Mouse (Mus musculus): ENCODE results near the gene Espn. TPM values are rescaled to one million over a fixed set of nuclear protein-coding genes. Genes with fewer than 3 reads are reported as not detected.

Gene Espn
- polyA plus RNA-seq, 1 experiment from 2014 or later, result 1.6 TPM

GRCm38 (mm10) chr4:152151451-152151965 is 663 bp downstream of the Espn start:
- Histone ChIP-seq H3K4me2 (ENCODE audit: low read depth, severe bottlenecking) (peak overlapping the region; percentile 69), H3K27ac (replicated peaks; ENCODE audit: low read depth, low read length) (no peak overlapping the region), H3K36me3 (ENCODE audit: control insufficient read depth, insufficient read depth, low read length) (no peaks in the 10 kb centered on the region), H3K4me3 (ENCODE audit: low read depth, low read length) (peak overlapping the region; percentile 38), H3K4me1 (ENCODE audit: control insufficient read depth, insufficient read depth, low read length) (0 out of 2 replicates have a peak, but pooled peaks cover 4% of the 10 kb centered on the region), H3K9ac (ENCODE audit: low read length) (no peak overlapping the region), H3K9me3 (ENCODE audit: control insufficient read depth, low read length) (no peaks in the 10 kb centered on the region), H3K27me3 (ENCODE audit: control insufficient read depth, insufficient read depth, low read length) (peaks cover 40% of the 10 kb centered on the region)
- ATAC-seq (ENCODE audit: insufficient number of reproducible peaks, low FRiP score, low TSS enrichment, low read depth) (no peak), DNase-seq (ENCODE audit: low spot score) (no peak)
- WGBS, result 15% methylated on average over 7 of the region's 7 CpGs

- no peak overlapping the region for H3K9ac ChIP-seq (ENCODE audit: low read length)
- WGBS, result 72% methylated on average over 4 of the region's 4 CpGs
- DNase-seq (ENCODE audit: low spot score) (no peak), ATAC-seq (ENCODE audit: insufficient number of reproducible peaks, low FRiP score, low TSS enrichment, low read depth) (no peak)
- no peak overlapping the region for H3K4me2 ChIP-seq (ENCODE audit: low read depth, severe bottlenecking)
- H3K27ac ChIP-seq (replicated peaks; ENCODE audit: low read depth, low read length), result no peak overlapping the region
- H3K36me3 ChIP-seq (ENCODE audit: control insufficient read depth, insufficient read depth, low read length), result no peaks in the 10 kb centered on the region
- no peak overlapping the region for H3K4me3 ChIP-seq (ENCODE audit: low read depth, low read length)
- 0 out of 2 replicates have a peak, but pooled peaks cover 4% of the 10 kb centered on the region for H3K4me1 ChIP-seq (ENCODE audit: control insufficient read depth, insufficient read depth, low read length)
- H3K9me3 ChIP-seq (ENCODE audit: control insufficient read depth, low read length), result no peaks in the 10 kb centered on the region
- H3K27me3 ChIP-seq (ENCODE audit: control insufficient read depth, insufficient read depth, low read length), result peaks cover 40% of the 10 kb centered on the region
Observed at GRCm38 (mm10) chr4:152150546-152150945, 1.6 kb downstream of the Espn start.

GRCm38 (mm10) chr4:152146033-152146827 is 5.9 kb downstream of the Espn start:
- no peak overlapping the region for H3K9ac ChIP-seq (ENCODE audit: low read length)
- H3K27ac ChIP-seq (replicated peaks; ENCODE audit: low read depth, low read length), result no peak overlapping the region
- ATAC-seq (ENCODE audit: insufficient number of reproducible peaks, low FRiP score, low TSS enrichment, low read depth) (no peak), DNase-seq (ENCODE audit: low spot score) (no peak)
- peaks cover 19% of the 10 kb centered on the region for H3K27me3 ChIP-seq (ENCODE audit: control insufficient read depth, insufficient read depth, low read length)
- H3K4me3 ChIP-seq (ENCODE audit: low read depth, low read length), result no peak overlapping the region
- H3K36me3 ChIP-seq (ENCODE audit: control insufficient read depth, insufficient read depth, low read length), result no peaks in the 10 kb centered on the region
- no peaks in the 10 kb centered on the region for H3K9me3 ChIP-seq (ENCODE audit: control insufficient read depth, low read length)
- no peaks in the 10 kb centered on the region for H3K4me1 ChIP-seq (ENCODE audit: control insufficient read depth, insufficient read depth, low read length)
- H3K4me2 ChIP-seq (ENCODE audit: low read depth, severe bottlenecking), result no peak overlapping the region
- 52% methylated on average over 11 of the region's 11 CpGs for WGBS

GRCm38 (mm10) chr4:152145473-152145872 is 6.7 kb downstream of the Espn start:
- H3K9me3 ChIP-seq (ENCODE audit: control insufficient read depth, low read length), result no peaks in the 10 kb centered on the region
- ATAC-seq (ENCODE audit: insufficient number of reproducible peaks, low FRiP score, low TSS enrichment, low read depth) (no peak), DNase-seq (ENCODE audit: low spot score) (no peak)
- H3K36me3 ChIP-seq (ENCODE audit: control insufficient read depth, insufficient read depth, low read length), result no peaks in the 10 kb centered on the region
- H3K27ac ChIP-seq (replicated peaks; ENCODE audit: low read depth, low read length), result no peak overlapping the region
- peaks cover 14% of the 10 kb centered on the region for H3K27me3 ChIP-seq (ENCODE audit: control insufficient read depth, insufficient read depth, low read length)
- H3K9ac ChIP-seq (ENCODE audit: low read length), result no peak overlapping the region
- no peaks in the 10 kb centered on the region for H3K4me1 ChIP-seq (ENCODE audit: control insufficient read depth, insufficient read depth, low read length)
- no peak overlapping the region for H3K4me3 ChIP-seq (ENCODE audit: low read depth, low read length)
- H3K4me2 ChIP-seq (ENCODE audit: low read depth, severe bottlenecking), result no peak overlapping the region
- WGBS, result 72% methylated on average over 10 of the region's 10 CpGs

- no peaks in the 10 kb centered on the region for H3K36me3 ChIP-seq (ENCODE audit: control insufficient read depth, insufficient read depth, low read length)
- DNase-seq (ENCODE audit: low spot score), result no peak
- no peak for ATAC-seq (ENCODE audit: insufficient number of reproducible peaks, low FRiP score, low TSS enrichment, low read depth)
- H3K9ac ChIP-seq (ENCODE audit: low read length), result no peak overlapping the region
- peaks cover 8% of the 10 kb centered on the region; the same call in 1 of the 2 replicates for H3K27me3 ChIP-seq (ENCODE audit: control insufficient read depth, insufficient read depth, low read length)
- H3K9me3 ChIP-seq (ENCODE audit: control insufficient read depth, low read length), result no peaks in the 10 kb centered on the region
- H3K4me3 ChIP-seq (ENCODE audit: low read depth, low read length), result no peak overlapping the region
- no peak overlapping the region for H3K4me2 ChIP-seq (ENCODE audit: low read depth, severe bottlenecking)
- no peak overlapping the region for H3K27ac ChIP-seq (replicated peaks; ENCODE audit: low read depth, low read length)
- 28% methylated on average over 1 of the region's 1 CpGs for WGBS
- no peaks in the 10 kb centered on the region for H3K4me1 ChIP-seq (ENCODE audit: control insufficient read depth, insufficient read depth, low read length)
Observed at GRCm38 (mm10) chr4:152143632-152144031, 8.5 kb downstream of the Espn start.

- no peaks in the 10 kb centered on the region for H3K36me3 ChIP-seq (ENCODE audit: control insufficient read depth, insufficient read depth, low read length)
- DNase-seq (ENCODE audit: low spot score), result no peak
- no peak for ATAC-seq (ENCODE audit: insufficient number of reproducible peaks, low FRiP score, low TSS enrichment, low read depth)
- H3K9ac ChIP-seq (ENCODE audit: low read length), result no peak overlapping the region
- no peaks in the 10 kb centered on the region for H3K9me3 ChIP-seq (ENCODE audit: control insufficient read depth, low read length)
- no peak overlapping the region for H3K4me2 ChIP-seq (ENCODE audit: low read depth, severe bottlenecking)
- no peaks in the 10 kb centered on the region for H3K4me1 ChIP-seq (ENCODE audit: control insufficient read depth, insufficient read depth, low read length)
- no peak overlapping the region for H3K27ac ChIP-seq (replicated peaks; ENCODE audit: low read depth, low read length)
- WGBS, result 72% methylated on average over 8 of the region's 8 CpGs
- no peak overlapping the region for H3K4me3 ChIP-seq (ENCODE audit: low read depth, low read length)
- H3K27me3 ChIP-seq (ENCODE audit: control insufficient read depth, insufficient read depth, low read length), result peaks cover 8% of the 10 kb centered on the region; the same call in 1 of the 2 replicates
Observed at GRCm38 (mm10) chr4:152141521-152142135, 10.5 kb downstream of the Espn start.

GRCm38 (mm10) chr4:152140441-152140840 is 11.7 kb downstream of the Espn start:
- Histone ChIP-seq H3K9me3 (ENCODE audit: control insufficient read depth, low read length) (no peaks in the 10 kb centered on the region), H3K4me2 (ENCODE audit: low read depth, severe bottlenecking) (no peak overlapping the region), H3K4me1 (ENCODE audit: control insufficient read depth, insufficient read depth, low read length) (no peaks in the 10 kb centered on the region), H3K36me3 (ENCODE audit: control insufficient read depth, insufficient read depth, low read length) (no peaks in the 10 kb centered on the region), H3K27ac (replicated peaks; ENCODE audit: low read depth, low read length) (no peak overlapping the region), H3K4me3 (ENCODE audit: low read depth, low read length) (no peak overlapping the region), H3K27me3 (ENCODE audit: control insufficient read depth, insufficient read depth, low read length) (peaks cover 10% of the 10 kb centered on the region; the same call in 1 of the 2 replicates), H3K9ac (ENCODE audit: low read length) (no peak overlapping the region)
- ATAC-seq (ENCODE audit: insufficient number of reproducible peaks, low FRiP score, low TSS enrichment, low read depth) (no peak), DNase-seq (ENCODE audit: low spot score) (peak; percentile 67)
- WGBS, result 29% methylated on average over 6 of the region's 6 CpGs

- ATAC-seq (ENCODE audit: insufficient number of reproducible peaks, low FRiP score, low TSS enrichment, low read depth) (peak; percentile 84), DNase-seq (ENCODE audit: low spot score) (peak; percentile 89)
- peak overlapping the region; percentile 32 for H3K4me3 ChIP-seq (ENCODE audit: low read depth, low read length)
- H3K9me3 ChIP-seq (ENCODE audit: control insufficient read depth, low read length), result no peaks in the 10 kb centered on the region
- H3K36me3 ChIP-seq (ENCODE audit: control insufficient read depth, insufficient read depth, low read length), result no peaks in the 10 kb centered on the region
- H3K4me1 ChIP-seq (ENCODE audit: control insufficient read depth, insufficient read depth, low read length), result no peaks in the 10 kb centered on the region
- 4% methylated on average over 49 of the region's 51 CpGs for WGBS
- no peak overlapping the region for H3K27ac ChIP-seq (replicated peaks; ENCODE audit: low read depth, low read length)
- H3K9ac ChIP-seq (ENCODE audit: low read length), result no peak overlapping the region
- peaks cover 19% of the 10 kb centered on the region for H3K27me3 ChIP-seq (ENCODE audit: control insufficient read depth, insufficient read depth, low read length)
- H3K4me2 ChIP-seq (ENCODE audit: low read depth, severe bottlenecking), result peak overlapping the region; percentile 34
Observed at GRCm38 (mm10) chr4:152138497-152139260, 13.5 kb downstream of the Espn start.

All from limb, embryonic 11.5 days (tissue).